Mouse (Mus musculus) kidney, postnatal 0 days (tissue): ENCODE data around the gene Rab26. TPM values are rescaled to one million over a fixed set of nuclear protein-coding genes. Genes with fewer than 3 reads are reported as not detected.

Experiments used
- ATAC-seq: fragments of 200-750 bp; cut with Nextera tagmentation; replicated peaks from 2 replicates; pipeline ENCODE4 v1.8.0; 2017; ENCODE audit warnings: low read depth, moderate number of reproducible peaks, moderate TSS enrichment, moderate library complexity; ENCODE audit not compliant: low FRiP score
- DNase-seq: peaks from one replicate; pipeline ENCODE4 v3.0.0-alpha.2; 2016; ENCODE audit warnings: low spot score
- H3K27ac ChIP-seq: fragments of 300-500 bp; sonication (generic); 2 replicates; pipeline ENCODE4 v1.5.1; 2014; ENCODE audit warnings: mild to moderate bottlenecking
- H3K27me3 ChIP-seq: fragments of 300-500 bp; sonication (generic); 2 replicates; pipeline ENCODE4 v1.6.1; 2014; ENCODE audit warnings: low read length, mixed read lengths; ENCODE audit not compliant: insufficient read depth
- H3K36me3 ChIP-seq: fragments of 300-500 bp; sonication (generic); 2 replicates; pipeline ENCODE4 v1.6.1; 2014; ENCODE audit warnings: low read length, mixed read lengths; ENCODE audit not compliant: insufficient read depth
- H3K4me1 ChIP-seq: fragments of 300-500 bp; sonication (generic); replicated peaks from 2 replicates; pipeline ENCODE4 v1.6.1; 2014; ENCODE audit warnings: antibody characterized with exemption, low read length, mixed read lengths; ENCODE audit not compliant: insufficient read depth
- H3K4me2 ChIP-seq: fragments of 300-500 bp; sonication (generic); 2 replicates; pipeline ENCODE4 v1.6.1; 2014; ENCODE audit warnings: mild to moderate bottlenecking, low read length, moderate library complexity, mixed read lengths
- H3K4me3 ChIP-seq: fragments of 300-500 bp; sonication (generic); replicated peaks from 2 replicates; pipeline ENCODE4 v1.5.1; 2014; ENCODE audit warnings: low read depth, low read length
- H3K9ac ChIP-seq: fragments of 300-500 bp; sonication (generic); 2 replicates; pipeline ENCODE4 v1.6.1; 2014; ENCODE audit warnings: low read depth, low read length
- H3K9me3 ChIP-seq: fragments of 300-500 bp; sonication (generic); replicated peaks from 2 replicates; pipeline ENCODE4 v1.6.1; 2016; ENCODE audit warnings: low read length, inconsistent platforms, mixed read lengths
- CTCF ChIP-seq: IDR thresholded peaks from 2 replicates; pipeline ENCODE4 v1.5.1; 2016; ENCODE audit warnings: antibody characterized with exemption, low read depth, mild to moderate bottlenecking, moderate library complexity
- WGBS: fragments of 180-500 bp; shearing (Covaris S2); extraction: QIAGEN DNeasy Blood & Tissue Kit; methylation state at CpG from one replicate; pipeline ENCODE4 v1.1.7; 2014; 5-methylcytosine and 5-hydroxymethylcytosine counted together
- polyA plus RNA-seq: library from polyadenylated mRNA; unstranded; fragments of >200 nt; fragmentation: Nextera tagmentation; extraction: Ambion mirVana; gene quantifications from 2 replicates; pipeline ENCODE4 v1.2.1, GENCODE M21; 2015

Rab26 gene
- polyA plus RNA-seq, 1 experiment from 2014 or later = 3.5 TPM

DNA sequence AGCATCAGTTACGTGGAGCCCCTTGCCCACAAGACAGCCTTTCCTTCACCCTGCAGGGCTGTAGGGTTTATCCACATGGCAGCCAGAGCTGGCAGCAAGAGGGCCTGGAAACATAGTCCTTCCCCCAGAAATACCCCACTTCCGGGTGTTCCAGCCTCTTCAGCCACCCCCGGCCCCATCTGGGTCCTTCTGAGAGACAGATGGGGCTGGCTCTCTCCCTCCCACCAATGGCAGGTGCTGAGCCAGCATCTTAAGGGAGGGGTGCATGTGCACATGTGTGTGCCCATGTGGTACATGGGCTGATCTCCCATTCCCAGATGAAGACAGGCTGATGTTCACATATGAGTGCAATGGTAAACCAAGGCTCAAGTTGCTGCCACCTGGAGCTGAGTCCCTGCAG, 38.6 kb downstream of the Rab26 start:
- Histone ChIP-seq H3K27ac (no peak overlapping the region), H3K9me3 (no peaks in the 10 kb centered on the region), H3K4me3 (no peak overlapping the region), H3K9ac (0 out of 2 replicates have a peak overlapping the region, but pooled peaks have one; percentile 18), H3K4me1 (no peaks in the 10 kb centered on the region), H3K27me3 (no peaks in the 10 kb centered on the region), H3K36me3 (no peaks in the 10 kb centered on the region), H3K4me2 (no peak overlapping the region)
- WGBS = 73% methylated on average over 3 of the region's 3 CpGs
- no peak for TF ChIP-seq CTCF
- no peak for ATAC-seq
- no peak for DNase-seq

DNA sequence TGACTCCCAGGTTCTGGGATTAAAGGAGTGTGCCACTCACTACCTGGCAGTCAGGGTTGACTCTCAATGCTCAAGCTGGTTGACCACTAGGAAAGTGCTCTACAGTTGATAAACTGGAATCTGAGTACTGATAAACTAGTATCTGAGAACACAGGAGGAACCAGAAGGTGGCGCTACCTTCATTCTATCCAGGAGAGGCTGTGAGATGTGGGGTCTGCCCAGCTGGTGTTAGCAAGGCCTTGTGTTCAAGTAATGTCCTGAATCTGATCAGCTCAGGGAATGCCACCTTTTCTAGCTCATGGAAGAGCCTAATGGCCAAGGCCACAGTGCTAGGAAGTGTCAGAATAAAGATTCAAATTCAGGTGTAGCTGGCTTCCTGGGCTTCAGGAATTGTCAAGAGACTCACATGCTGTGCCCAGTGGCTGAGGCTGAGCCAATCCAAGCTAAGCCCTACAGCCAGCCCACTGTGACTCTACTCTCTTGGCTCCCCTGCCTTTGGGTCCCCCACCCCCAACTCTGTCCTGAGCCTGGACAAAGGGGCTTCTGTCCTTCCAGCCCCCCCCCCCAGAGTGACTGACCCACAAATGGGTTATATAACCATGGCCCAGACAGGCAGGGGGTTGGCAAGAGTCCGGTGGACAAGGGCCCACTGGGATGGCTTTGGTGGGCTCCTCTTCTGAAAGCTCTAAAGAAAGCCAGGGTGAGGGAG, 39.2 kb downstream of the Rab26 start:
- no peaks in the 10 kb centered on the region for H3K27me3 ChIP-seq
- no peaks in the 10 kb centered on the region for H3K36me3 ChIP-seq
- peak; percentile 84 for DNase-seq
- H3K27ac ChIP-seq = no peak overlapping the region
- ATAC-seq = no peak
- no peaks in the 10 kb centered on the region for H3K9me3 ChIP-seq
- H3K4me3 ChIP-seq = no peak overlapping the region
- H3K9ac ChIP-seq = no peak overlapping the region
- no peaks in the 10 kb centered on the region for H3K4me1 ChIP-seq
- TF ChIP-seq CTCF = peak; percentile 75
- H3K4me2 ChIP-seq = no peak overlapping the region
- WGBS = 43% methylated on average over 2 of the region's 2 CpGs

DNA sequence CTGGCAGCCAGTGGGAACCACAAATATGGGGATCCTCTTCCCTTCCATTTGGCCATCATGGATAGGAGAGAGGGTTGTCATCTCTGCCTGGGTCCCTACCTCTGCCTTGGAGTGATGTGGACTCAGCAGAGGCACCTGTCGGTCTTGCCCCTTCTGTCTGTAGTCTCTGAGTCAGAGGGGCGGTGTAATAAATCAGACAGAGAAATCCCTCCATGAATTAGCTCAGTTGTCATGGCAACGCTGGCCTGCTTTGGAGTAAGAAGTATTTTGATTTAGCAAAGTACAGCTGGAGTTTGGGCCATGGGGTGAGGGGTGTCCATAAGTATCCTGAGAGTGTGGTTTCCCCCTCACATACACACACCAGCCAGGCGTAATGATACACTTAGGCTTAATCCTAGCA, 43.6 kb downstream of the Rab26 start:
- ATAC-seq = no peak
- no peak overlapping the region for H3K27ac ChIP-seq

DNA sequence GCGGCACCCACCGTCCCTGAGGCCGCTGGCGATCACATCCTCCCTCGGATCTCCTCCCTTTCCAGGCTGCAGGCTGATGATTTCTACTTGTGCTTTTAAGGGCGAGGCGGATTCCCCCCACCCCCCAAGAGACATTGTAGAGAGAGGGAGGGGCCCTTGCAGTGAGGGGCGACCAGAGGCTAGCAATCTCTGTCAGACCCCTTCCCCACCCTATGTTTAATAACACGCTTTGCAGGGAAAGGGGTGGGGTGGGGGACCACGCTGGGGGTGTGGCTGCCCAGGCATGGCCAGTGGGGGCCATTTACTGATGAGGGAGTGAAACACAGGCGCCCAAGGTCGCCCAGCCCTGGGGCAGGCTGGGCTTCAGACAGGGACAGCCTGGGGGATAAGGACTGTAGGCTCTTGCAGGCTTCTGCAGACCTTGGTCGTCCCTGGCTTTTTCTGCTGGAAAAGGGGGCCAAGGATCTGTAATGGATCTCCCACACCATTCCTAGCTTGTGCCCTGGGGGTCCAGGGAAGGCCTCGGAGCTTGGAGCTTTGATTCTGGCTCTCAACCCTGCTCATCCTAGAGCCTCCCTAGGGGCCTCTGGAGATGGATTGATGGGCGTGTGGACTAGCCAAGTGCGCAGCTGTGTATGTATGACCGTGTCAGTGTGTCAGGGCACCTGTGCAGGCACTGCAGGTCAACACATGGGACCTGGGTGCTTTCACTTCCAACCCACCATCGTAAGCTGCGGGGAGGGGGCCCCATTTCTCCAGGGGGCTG, 44.6 kb downstream of the Rab26 start:
- Histone ChIP-seq H3K36me3 (no peaks in the 10 kb centered on the region), H3K27me3 (no peaks in the 10 kb centered on the region), H3K4me2 (peak overlapping the region; percentile 99), H3K4me1 (no peaks in the 10 kb centered on the region; the same call in 1 of the 2 replicates), H3K9me3 (no peaks in the 10 kb centered on the region), H3K27ac (no peak overlapping the region), H3K9ac (peak overlapping the region; percentile 67), H3K4me3 (peak overlapping the region; percentile 71)
- DNase-seq = no peak
- no peak; the same call in 1 of the 2 replicates for ATAC-seq
- WGBS = 22% methylated on average over 18 of the region's 19 CpGs
- no peak for TF ChIP-seq CTCF

More for the DNA sequence above, 43.6 kb downstream of the Rab26 start:
- Histone ChIP-seq H3K36me3 (no peaks in the 10 kb centered on the region), H3K27me3 (no peaks in the 10 kb centered on the region), H3K9ac (no peak overlapping the region), H3K4me3 (no peak overlapping the region), H3K4me2 (no peak overlapping the region), H3K4me1 (no peaks in the 10 kb centered on the region; the same call in 1 of the 2 replicates), H3K9me3 (no peaks in the 10 kb centered on the region)
- TF ChIP-seq CTCF = no peak
- DNase-seq = no peak
- WGBS = 76% methylated on average over 4 of the region's 4 CpGs

DNA sequence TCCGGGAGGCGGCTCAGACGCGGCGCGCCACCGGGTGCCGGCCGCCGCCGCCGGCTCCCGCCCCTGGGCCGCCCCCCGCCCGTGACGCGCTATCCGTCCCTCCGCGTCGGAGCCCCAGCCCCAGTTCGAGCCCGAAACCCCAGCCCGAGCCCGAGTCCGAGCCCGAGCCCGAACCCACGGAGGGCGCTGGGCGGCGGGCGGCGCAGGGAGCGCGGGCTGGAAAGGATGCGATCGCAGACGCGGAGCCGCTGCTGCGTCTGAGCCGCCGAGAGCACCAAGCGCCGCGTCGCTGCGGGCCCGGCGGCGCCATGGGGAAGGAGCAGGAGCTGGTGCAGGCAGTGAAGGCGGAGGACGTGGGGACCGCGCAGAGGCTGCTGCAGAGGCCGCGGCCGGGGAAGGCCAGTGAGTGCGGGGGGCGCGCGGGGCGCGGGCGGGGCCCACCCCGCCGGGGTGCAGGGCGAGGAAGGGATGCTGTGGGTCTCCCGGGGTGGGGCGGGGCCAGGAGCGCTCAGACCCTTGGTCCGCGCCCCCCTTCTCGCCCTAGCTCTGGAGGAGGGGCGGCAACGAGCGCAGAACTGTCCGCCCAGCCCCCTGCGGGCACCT, 45.2 kb downstream of the Rab26 start:
- Histone ChIP-seq H3K9ac (peak overlapping the region; percentile 67), H3K9me3 (no peaks in the 10 kb centered on the region), H3K4me2 (peak overlapping the region; percentile 99), H3K27me3 (no peaks in the 10 kb centered on the region), H3K27ac (0 out of 2 replicates have a peak overlapping the region, but pooled peaks have one; percentile 36), H3K4me1 (no peaks in the 10 kb centered on the region; the same call in 1 of the 2 replicates), H3K4me3 (peak overlapping the region; percentile 71), H3K36me3 (no peaks in the 10 kb centered on the region)
- TF ChIP-seq CTCF = no peak
- WGBS = under 1% methylated on average over 38 of the region's 81 CpGs
- peak; percentile 59 for DNase-seq
- peak; percentile 42 for ATAC-seq

DNA sequence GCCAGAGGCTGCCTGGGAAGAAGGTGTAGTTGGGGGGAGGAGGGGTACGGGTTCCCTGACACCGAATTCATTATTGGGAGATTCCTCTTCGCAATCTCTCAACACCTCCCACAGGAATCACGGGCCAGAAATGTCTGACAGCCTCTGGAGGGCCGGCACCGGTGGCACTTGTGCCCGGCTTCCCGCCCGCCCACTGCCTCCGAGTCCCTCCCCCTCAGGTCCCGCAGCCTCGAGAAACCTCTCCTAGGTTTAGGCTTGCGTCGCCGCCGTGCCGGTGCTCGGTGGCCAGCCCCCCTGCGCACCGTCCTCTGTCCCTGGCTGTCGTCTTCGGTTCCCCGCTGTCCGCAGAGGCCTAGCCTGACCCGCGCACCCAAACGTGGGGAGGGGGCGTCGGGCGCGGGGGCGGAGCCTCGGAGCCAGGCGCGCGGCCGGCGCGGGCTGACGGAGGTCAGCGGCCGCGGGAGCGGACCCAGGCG, 45.8 kb downstream of the Rab26 start, which contains the start of gene Caskin1:
Caskin1 (plus strand) TSS at position 416 of the 476 bp plus-strand sequence.
- Histone ChIP-seq H3K27me3 (no peaks in the 10 kb centered on the region), H3K27ac (0 out of 2 replicates have a peak within 1 kb of the TSS, but pooled peaks have one; percentile 36), H3K36me3 (no peaks in the 10 kb centered on the region), H3K4me1 (no peaks in the 10 kb centered on the region; the same call in 1 of the 2 replicates), H3K9me3 (no peaks in the 10 kb centered on the region), H3K4me3 (peak within 1 kb of the TSS; percentile 71), H3K4me2 (peak within 1 kb of the TSS; percentile 99), H3K9ac (peak within 1 kb of the TSS; percentile 67)
- ATAC-seq (peak; percentile 53), DNase-seq (no peak)
- TF ChIP-seq CTCF = no peak
- 1% methylated on average over 34 of the region's 45 CpGs for WGBS
